Mouse (Mus musculus): Measurements from ENCODE around the gene Rsph3a. TPM values are rescaled to one million over a fixed set of nuclear protein-coding genes. Genes with fewer than 3 reads are reported as not detected.

Gene Rsph3a
- polyA plus RNA-seq (2017; shearing (Covaris generic)): 10 to 100 TPM; 18.9 to 20.5 TPM

GRCm38 (mm10) chr17:7945117-7946052, at the start of gene Rsph3a:
Gene Rsph3a, plus strand, starts transcription at chr17:7945614.

GRCm38 (mm10) chr17:7925413-7926160, 19.8 kb upstream of the Rsph3a start, which contains the start of gene Tagap:
Gene Tagap, plus strand, starts transcription at chr17:7926000.

Other genes starting within 250 kb of the Rsph3a start
- gene Fndc1, start 118.3 kb upstream of the Rsph3a start, polyA plus RNA-seq (2017; shearing (Covaris generic)): under 1 TPM in 1 of 2 experiments, not detected in 1; 0.21 TPM
- gene Tagap, start 19.6 kb upstream of the Rsph3a start, polyA plus RNA-seq (2017; shearing (Covaris generic)): 100 to 1,000 TPM in 1 of 2 experiments, 10 to 100 TPM in 1; 90.8 to 115 TPM
- gene Gm49673, start 202.2 kb downstream of the Rsph3a start, polyA plus RNA-seq (2017; shearing (Covaris generic)): under 1 TPM; 0.16 to 0.68 TPM
- 10 to 100 TPM; 62.0 to 99.3 TPM for gene Rnaset2a, start 202.5 kb downstream of the Rsph3a start, polyA plus RNA-seq (2017; shearing (Covaris generic))
- gene Fgfr1op, start 219.9 kb downstream of the Rsph3a start, polyA plus RNA-seq (2017; shearing (Covaris generic)): 10 to 100 TPM; 15.8 to 25.0 TPM